Mouse (Mus musculus): Measurements from ENCODE around the gene Ldb3. TPM values are rescaled to one million over a fixed set of nuclear protein-coding genes. Genes with fewer than 3 reads are reported as not detected.

Ldb3 gene
- polyA plus RNA-seq, 1 experiment from 2014 or later: not detected

GRCm38 (mm10) chr14:34586871-34587270 is 1.6 kb downstream of the Ldb3 start:
- Histone ChIP-seq H3K9me3 (no peaks in the 10 kb centered on the region), H3K4me3 (no peak overlapping the region), H3K36me3 (replicated peaks) (no peaks in the 10 kb centered on the region), H3K4me1 (peaks cover 14% of the 10 kb centered on the region), H3K27me3 (replicated peaks; ENCODE audit: low read depth, poor library complexity, severe bottlenecking) (no peaks in the 10 kb centered on the region), H3K27ac (replicated peaks) (no peak overlapping the region)
- WGBS: 78% methylated on average over 3 of the region's 3 CpGs
- DNase-seq (ENCODE audit: low spot score): no peak

- Histone ChIP-seq H3K9me3 (no peaks in the 10 kb centered on the region), H3K27ac (replicated peaks) (no peak overlapping the region), H3K4me1 (peaks cover 5% of the 10 kb centered on the region), H3K27me3 (replicated peaks; ENCODE audit: low read depth, poor library complexity, severe bottlenecking) (no peaks in the 10 kb centered on the region), H3K36me3 (replicated peaks) (no peaks in the 10 kb centered on the region), H3K4me3 (no peak overlapping the region)
- DNase-seq (ENCODE audit: low spot score): no peak
- WGBS: 88% methylated on average over 9 of the region's 9 CpGs
Measured at GRCm38 (mm10) chr14:34585358-34586105, 3.0 kb downstream of the Ldb3 start.

- Histone ChIP-seq H3K9me3 (no peaks in the 10 kb centered on the region), H3K27ac (replicated peaks) (no peak overlapping the region), H3K36me3 (replicated peaks) (no peaks in the 10 kb centered on the region), H3K27me3 (replicated peaks; ENCODE audit: low read depth, poor library complexity, severe bottlenecking) (no peaks in the 10 kb centered on the region), H3K4me3 (no peak overlapping the region), H3K4me1 (no peaks in the 10 kb centered on the region)
- 67% methylated on average over 3 of the region's 3 CpGs for WGBS
- DNase-seq (ENCODE audit: low spot score): no peak
Measured at GRCm38 (mm10) chr14:34582740-34583427, 5.6 kb downstream of the Ldb3 start.

- no peak overlapping the region; the same call in 1 of the 2 replicates for H3K27ac ChIP-seq (replicated peaks)
- H3K4me1 ChIP-seq: peaks cover 8% of the 10 kb centered on the region; the same call in 1 of the 2 replicates
- no peaks in the 10 kb centered on the region; the same call in 1 of the 2 replicates for H3K27me3 ChIP-seq (replicated peaks; ENCODE audit: low read depth, poor library complexity, severe bottlenecking)
- DNase-seq (ENCODE audit: low spot score): no peak
- 76% methylated on average over 4 of the region's 4 CpGs for WGBS
- H3K36me3 ChIP-seq (replicated peaks): no peaks in the 10 kb centered on the region
- no peak overlapping the region for H3K4me3 ChIP-seq
- H3K9me3 ChIP-seq: no peaks in the 10 kb centered on the region
Measured at GRCm38 (mm10) chr14:34576858-34577257, 11.6 kb downstream of the Ldb3 start.

GRCm38 (mm10) chr14:34574068-34574467 is 14.4 kb downstream of the Ldb3 start:
- Histone ChIP-seq H3K36me3 (replicated peaks) (no peaks in the 10 kb centered on the region), H3K27ac (replicated peaks) (no peak overlapping the region)
- DNase-seq (ENCODE audit: low spot score): no peak

GRCm38 (mm10) chr14:34573348-34573913 is 15.1 kb downstream of the Ldb3 start:
- Histone ChIP-seq H3K36me3 (replicated peaks) (no peaks in the 10 kb centered on the region), H3K9me3 (no peaks in the 10 kb centered on the region), H3K27me3 (replicated peaks; ENCODE audit: low read depth, poor library complexity, severe bottlenecking) (peaks cover 15% of the 10 kb centered on the region), H3K27ac (replicated peaks) (no peak overlapping the region), H3K4me3 (no peak overlapping the region), H3K4me1 (peaks cover 23% of the 10 kb centered on the region)
- DNase-seq (ENCODE audit: low spot score): no peak
- WGBS: 68% methylated on average over 9 of the region's 9 CpGs

More at GRCm38 (mm10) chr14:34574068-34574467, 14.4 kb downstream of the Ldb3 start:
- Histone ChIP-seq H3K27me3 (replicated peaks; ENCODE audit: low read depth, poor library complexity, severe bottlenecking) (peaks cover 9% of the 10 kb centered on the region), H3K4me3 (no peak overlapping the region), H3K4me1 (peaks cover 17% of the 10 kb centered on the region), H3K9me3 (no peaks in the 10 kb centered on the region)
- WGBS: 43% methylated on average over 2 of the region's 2 CpGs

- DNase-seq (ENCODE audit: low spot score): no peak
- no peaks in the 10 kb centered on the region for H3K9me3 ChIP-seq
- no peak overlapping the region for H3K27ac ChIP-seq (replicated peaks)
- H3K4me1 ChIP-seq: peaks cover 35% of the 10 kb centered on the region
- peaks cover 15% of the 10 kb centered on the region for H3K27me3 ChIP-seq (replicated peaks; ENCODE audit: low read depth, poor library complexity, severe bottlenecking)
- H3K4me3 ChIP-seq: no peak overlapping the region
- WGBS: 85% methylated on average over 17 of the region's 17 CpGs
- no peaks in the 10 kb centered on the region for H3K36me3 ChIP-seq (replicated peaks)
Measured at GRCm38 (mm10) chr14:34571610-34572387, 16.7 kb downstream of the Ldb3 start.

GRCm38 (mm10) chr14:34570903-34571302 is 17.6 kb downstream of the Ldb3 start:
- H3K36me3 ChIP-seq (replicated peaks): no peaks in the 10 kb centered on the region
- no peak for DNase-seq (ENCODE audit: low spot score)
- 82% methylated on average over 4 of the region's 4 CpGs for WGBS
- H3K27ac ChIP-seq (replicated peaks): no peak overlapping the region
- H3K4me1 ChIP-seq: peaks cover 35% of the 10 kb centered on the region
- H3K27me3 ChIP-seq (replicated peaks; ENCODE audit: low read depth, poor library complexity, severe bottlenecking): peaks cover 15% of the 10 kb centered on the region
- H3K9me3 ChIP-seq: no peaks in the 10 kb centered on the region
- H3K4me3 ChIP-seq: no peak overlapping the region

- Histone ChIP-seq H3K4me1 (peaks cover 35% of the 10 kb centered on the region), H3K9me3 (no peaks in the 10 kb centered on the region), H3K27ac (replicated peaks) (no peak overlapping the region), H3K36me3 (replicated peaks) (no peaks in the 10 kb centered on the region), H3K4me3 (peak overlapping the region; percentile 48; the same call in 1 of the 2 replicates), H3K27me3 (replicated peaks; ENCODE audit: low read depth, poor library complexity, severe bottlenecking) (peaks cover 15% of the 10 kb centered on the region)
- DNase-seq (ENCODE audit: low spot score): peak; percentile 85
- 1% methylated on average over 6 of the region's 6 CpGs for WGBS
Measured at GRCm38 (mm10) chr14:34570294-34570693, 18.2 kb downstream of the Ldb3 start.

GRCm38 (mm10) chr14:34569534-34570194 is 18.8 kb downstream of the Ldb3 start:
- Histone ChIP-seq H3K4me1 (peaks cover 35% of the 10 kb centered on the region), H3K27ac (replicated peaks) (no peak overlapping the region), H3K36me3 (replicated peaks) (no peaks in the 10 kb centered on the region), H3K27me3 (replicated peaks; ENCODE audit: low read depth, poor library complexity, severe bottlenecking) (peaks cover 15% of the 10 kb centered on the region), H3K9me3 (no peaks in the 10 kb centered on the region), H3K4me3 (peak overlapping the region; percentile 48)
- DNase-seq (ENCODE audit: low spot score): no peak
- WGBS: 38% methylated on average over 27 of the region's 27 CpGs

GRCm38 (mm10) chr14:34568626-34569025 is 19.9 kb downstream of the Ldb3 start:
- H3K27me3 ChIP-seq (replicated peaks; ENCODE audit: low read depth, poor library complexity, severe bottlenecking): peaks cover 15% of the 10 kb centered on the region
- H3K27ac ChIP-seq (replicated peaks): peak overlapping the region; percentile 35; the same call in 1 of the 2 replicates
- H3K4me1 ChIP-seq: peaks cover 34% of the 10 kb centered on the region
- 75% methylated on average over 4 of the region's 4 CpGs for WGBS
- H3K36me3 ChIP-seq (replicated peaks): no peaks in the 10 kb centered on the region
- no peak for DNase-seq (ENCODE audit: low spot score)
- H3K9me3 ChIP-seq: no peaks in the 10 kb centered on the region
- no peak overlapping the region for H3K4me3 ChIP-seq

- Histone ChIP-seq H3K27me3 (replicated peaks; ENCODE audit: low read depth, poor library complexity, severe bottlenecking) (peaks cover 15% of the 10 kb centered on the region), H3K4me3 (no peak overlapping the region), H3K9me3 (no peaks in the 10 kb centered on the region), H3K36me3 (replicated peaks) (no peaks in the 10 kb centered on the region), H3K27ac (replicated peaks) (peak overlapping the region; percentile 8; the same call in 1 of the 2 replicates), H3K4me1 (peaks cover 27% of the 10 kb centered on the region)
- no peak for DNase-seq (ENCODE audit: low spot score)
- 60% methylated on average over 5 of the region's 5 CpGs for WGBS
Measured at GRCm38 (mm10) chr14:34567697-34568096, 20.8 kb downstream of the Ldb3 start.
